Mouse (Mus musculus) retina, adult 2 months (tissue): ENCODE measurements at regions not wholly inside any gene's neighbourhood (a gene's known extent, or its start where the extent isn't known, plus 50 kb on each side); places are given as distances from the start of the nearest gene placed in this dataset.

Experiments
- DNase-seq: peaks from one replicate; pipeline ENCODE4 v3.0.0-alpha.2; 2012; ENCODE audit warnings: low read depth, low spot score

- DNase-seq, result no peak
Measured at GRCm38 (mm10) chr3:37885776-37886175, 161.5 kb upstream of the Gm5148 start.

GRCm38 (mm10) chr3:37882417-37882816, 158.1 kb upstream of the Gm5148 start:
- DNase-seq, result no peak

DNA sequence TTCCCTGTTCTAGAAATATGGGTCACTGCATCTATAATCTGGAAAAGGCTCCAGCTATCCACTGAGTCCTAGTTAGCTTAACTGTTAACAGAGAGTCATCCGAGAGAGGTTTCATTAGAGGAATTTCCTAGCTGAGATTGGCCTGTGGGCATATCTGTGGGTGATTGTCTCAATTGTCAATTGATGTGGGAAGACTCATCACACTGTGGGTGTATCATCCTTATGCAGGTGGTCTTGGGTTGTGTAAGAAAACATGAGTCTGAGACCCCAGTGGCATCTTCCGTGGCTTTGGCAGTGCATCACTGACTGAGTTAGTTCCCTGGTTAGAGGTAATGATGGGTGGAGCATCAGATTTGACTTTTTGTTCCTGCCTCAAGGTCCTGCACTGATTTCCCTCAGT, 156.7 kb upstream of the Gm5148 start:
- DNase-seq, result no peak

- DNase-seq, result no peak
Measured at GRCm38 (mm10) chr3:37879056-37879455, 154.8 kb upstream of the Gm5148 start.

DNA sequence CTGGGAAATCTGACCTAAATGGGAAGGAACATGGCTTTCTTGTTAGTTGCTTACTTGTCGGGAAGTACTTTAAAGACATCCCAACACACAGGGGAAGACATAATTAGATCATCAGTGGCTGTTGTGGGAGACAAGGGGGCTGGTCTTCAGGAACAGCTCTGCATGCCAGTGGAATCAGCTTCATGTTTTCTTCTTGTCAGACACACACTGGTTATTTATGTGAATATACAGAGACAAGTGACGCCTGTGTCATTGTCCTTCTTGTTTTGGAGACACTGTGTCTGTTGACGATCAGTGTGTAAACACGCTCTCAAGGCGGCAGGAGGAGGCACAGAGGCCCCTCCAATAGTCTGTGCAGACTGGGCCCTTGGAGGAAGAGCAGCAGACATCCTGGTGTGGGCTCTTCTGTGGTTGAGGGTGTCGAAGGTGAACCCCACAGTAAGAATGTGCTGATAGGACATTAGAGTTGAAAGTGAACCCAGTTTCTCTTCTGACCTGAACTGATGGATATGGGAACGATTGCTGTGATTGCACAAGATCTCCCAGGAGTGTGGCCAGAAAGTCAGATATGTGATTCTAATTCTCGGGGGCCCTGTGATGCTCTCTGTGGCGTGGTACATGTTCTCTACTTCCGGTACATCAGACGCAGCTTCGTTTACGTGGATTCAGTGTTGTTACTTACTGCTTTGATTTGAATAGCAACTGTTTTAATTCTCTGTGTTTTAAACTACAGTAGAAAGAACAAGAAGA, 151.9 kb upstream of the Gm5148 start:
- no peak for DNase-seq

DNA sequence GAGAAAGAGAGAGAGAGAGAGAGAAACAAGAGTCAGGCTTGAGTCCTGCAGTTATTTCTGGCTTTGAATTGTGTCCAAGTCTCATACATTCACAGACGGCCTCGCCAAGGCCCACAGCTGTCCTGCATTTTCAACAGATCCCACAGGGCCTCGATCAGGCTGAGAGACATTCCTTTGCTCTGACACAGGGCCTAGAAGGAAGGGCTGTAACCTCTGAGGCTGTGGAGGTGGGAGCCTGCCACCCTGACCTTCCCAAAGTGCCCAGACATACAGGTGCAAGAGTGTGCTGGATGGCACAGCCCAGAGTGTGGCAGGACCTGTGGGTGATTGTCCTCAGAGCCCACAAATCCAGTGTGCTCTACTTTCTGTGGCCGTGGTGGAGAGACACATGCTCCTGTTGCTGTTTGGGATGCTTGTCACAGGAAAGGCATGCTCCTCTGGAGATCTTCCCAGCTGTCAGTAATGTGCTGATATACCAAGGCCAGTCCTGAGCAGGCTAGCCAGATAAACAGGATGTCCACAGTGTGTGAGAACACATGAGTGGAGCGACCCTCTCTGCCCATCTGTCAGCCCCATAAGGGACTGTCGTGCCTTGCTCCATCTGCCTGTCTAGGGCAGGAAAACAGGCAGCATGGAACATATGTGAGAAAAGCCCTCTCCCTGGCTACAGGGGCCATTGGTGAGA, 151.2 kb upstream of the Gm5148 start:
- DNase-seq, result no peak

DNA sequence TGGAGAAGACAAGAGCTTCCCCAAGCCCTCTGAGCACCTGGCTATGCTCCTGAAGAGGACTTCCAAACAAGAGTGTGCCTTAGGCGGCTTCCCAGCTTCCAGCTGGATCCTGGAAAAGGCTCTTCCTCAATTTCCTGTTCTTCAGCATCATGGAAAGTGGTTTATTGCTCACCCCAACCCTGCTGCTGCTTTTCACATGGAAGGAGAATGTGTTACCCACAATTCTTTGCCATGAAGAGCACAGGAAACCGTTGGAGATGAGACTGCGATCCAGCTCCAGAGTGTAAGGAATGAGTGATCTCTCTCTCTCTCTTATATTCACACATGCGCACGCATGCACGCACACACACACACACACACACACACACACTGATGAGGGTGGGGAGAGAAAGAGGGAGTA, 150.6 kb upstream of the Gm5148 start:
- no peak for DNase-seq

GRCm38 (mm10) chr3:37874346-37874745, 150.1 kb upstream of the Gm5148 start:
- no peak for DNase-seq

DNA sequence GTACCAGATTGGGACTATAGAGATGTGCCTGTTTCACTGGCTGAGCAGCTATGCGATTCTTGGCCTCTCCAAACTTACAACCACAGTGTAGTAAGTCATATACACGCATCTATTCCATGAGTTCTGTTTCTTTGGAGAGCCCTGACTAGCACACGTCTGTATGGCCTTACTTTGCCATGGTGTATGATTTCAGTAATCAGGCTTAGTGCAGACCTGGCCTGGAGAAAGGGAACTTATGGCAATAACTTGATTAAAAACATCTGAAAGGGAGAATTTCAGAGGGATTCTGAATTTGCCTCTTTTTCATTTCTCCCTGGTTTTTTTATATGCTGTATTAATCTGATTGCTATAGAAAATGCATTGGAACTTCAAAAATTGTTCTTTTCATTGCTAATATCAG, 148.0 kb upstream of the Gm5148 start:
- no peak for DNase-seq

- no peak for DNase-seq
Measured at GRCm38 (mm10) chr3:37871076-37871475, 146.8 kb upstream of the Gm5148 start.

GRCm38 (mm10) chr3:37868454-37868853, 144.2 kb upstream of the Gm5148 start:
- no peak for DNase-seq

GRCm38 (mm10) chr3:37862756-37863155, 138.5 kb upstream of the Gm5148 start:
- no peak for DNase-seq

GRCm38 (mm10) chr3:37860715-37861461, 136.6 kb upstream of the Gm5148 start:
- DNase-seq, result no peak

GRCm38 (mm10) chr3:37860034-37860714, 135.9 kb upstream of the Gm5148 start:
- no peak for DNase-seq

GRCm38 (mm10) chr3:37858624-37859302, 134.5 kb upstream of the Gm5148 start:
- DNase-seq, result no peak

- no peak for DNase-seq
Measured at GRCm38 (mm10) chr3:37846191-37847003, 122.1 kb upstream of the Gm5148 start.

- no peak for DNase-seq
Measured at GRCm38 (mm10) chr3:37845313-37846023, 121.2 kb upstream of the Gm5148 start.

DNA sequence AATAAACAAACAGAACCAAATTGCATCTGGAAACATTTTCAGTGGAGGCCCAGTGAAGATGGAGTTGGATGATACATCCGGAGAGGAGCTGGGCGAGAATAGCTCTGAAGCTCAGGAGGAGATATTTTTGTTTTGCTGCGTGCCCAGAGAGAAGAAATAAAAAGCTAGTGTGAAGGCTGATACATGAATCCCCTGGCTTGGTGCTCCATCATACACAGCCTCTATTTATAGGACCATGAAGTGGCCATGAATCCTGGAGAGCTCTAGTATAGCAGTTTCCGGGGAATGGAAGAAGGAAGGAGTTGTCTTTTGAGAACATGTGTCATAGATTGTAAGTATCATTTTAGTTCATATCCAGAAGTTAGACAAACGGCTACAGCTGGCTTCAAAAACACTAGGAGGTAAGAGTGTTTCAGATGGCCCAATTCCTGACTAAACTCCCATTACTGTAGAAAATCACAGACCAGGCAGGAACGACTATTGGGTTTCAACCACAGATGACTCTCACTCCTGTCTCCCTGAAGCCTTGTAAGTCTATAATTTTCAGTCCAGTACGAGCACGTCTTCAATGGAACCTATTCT, 120.5 kb upstream of the Gm5148 start:
- DNase-seq, result no peak

GRCm38 (mm10) chr3:37842289-37842688, 118.0 kb upstream of the Gm5148 start:
- DNase-seq, result no peak

DNA sequence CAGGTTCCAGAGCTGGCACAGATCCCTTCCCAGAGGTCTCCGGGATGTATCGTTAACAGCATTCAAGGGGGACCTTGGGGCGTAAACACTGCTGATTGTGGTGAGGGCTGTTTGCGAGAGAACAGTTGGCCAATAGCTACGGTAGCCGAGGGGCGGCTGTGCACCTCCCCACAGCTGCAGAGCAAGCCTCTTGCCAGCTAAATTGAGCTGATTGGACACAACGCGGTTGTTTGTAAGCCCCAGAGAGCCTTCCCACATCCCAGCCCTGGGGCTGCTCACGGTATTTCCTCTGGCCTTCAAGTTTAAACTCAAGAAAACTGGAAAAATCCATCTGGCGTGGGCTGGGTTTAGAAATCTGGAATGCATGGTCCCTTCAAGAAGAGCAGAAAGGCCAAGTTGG, 114.6 kb upstream of the Gm5148 start:
- no peak for DNase-seq
